Mouse (Mus musculus): Measurements from ENCODE around the gene Tceal5.

Tceal5 gene

DNA sequence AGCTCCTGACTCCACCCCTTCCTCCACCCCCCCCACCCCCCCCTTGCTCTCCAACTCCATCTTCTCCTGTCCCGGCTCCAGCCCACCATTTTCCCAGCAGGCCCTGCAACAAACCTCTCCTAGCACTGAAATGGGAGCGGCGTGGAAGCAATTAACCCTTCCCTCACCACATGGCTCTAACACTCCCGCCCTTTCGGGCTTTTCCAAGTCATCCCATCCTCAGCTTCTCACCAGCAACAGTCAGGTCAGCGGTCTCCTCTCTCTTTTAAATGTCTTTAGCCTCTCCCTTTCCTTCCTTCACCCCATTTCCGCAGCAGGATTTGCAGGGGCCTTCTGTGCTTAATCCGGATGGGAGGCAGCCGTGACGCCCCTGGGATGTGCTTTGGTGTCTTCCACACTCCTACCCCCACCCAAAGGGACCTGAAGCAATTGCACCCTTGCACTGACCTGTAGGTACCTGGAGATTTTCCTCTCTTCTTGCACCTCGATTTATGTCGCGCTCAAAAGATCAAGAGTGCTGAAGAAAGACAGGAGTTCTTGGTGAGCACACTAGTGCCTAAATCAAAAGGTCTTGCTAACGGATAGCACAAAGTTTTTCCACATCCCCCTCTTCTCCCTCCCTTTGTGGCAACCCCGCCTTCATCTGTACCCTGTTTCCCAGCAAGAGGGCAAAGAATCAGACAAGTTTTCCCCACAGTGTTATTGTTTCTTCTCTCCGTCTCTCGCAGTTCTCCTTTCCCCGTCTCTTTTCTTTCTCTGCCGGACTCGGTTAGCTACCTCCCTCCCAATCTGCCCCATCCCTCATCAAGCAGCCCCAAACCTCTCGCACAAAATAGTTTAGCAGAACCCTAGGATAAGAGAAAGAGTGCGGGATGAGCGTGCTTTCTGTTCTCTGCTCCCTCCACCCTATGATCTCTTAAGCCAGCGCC, 32.2 kb downstream of the Tceal5 start:
- DNase-seq, result peak; percentile 88

DNA sequence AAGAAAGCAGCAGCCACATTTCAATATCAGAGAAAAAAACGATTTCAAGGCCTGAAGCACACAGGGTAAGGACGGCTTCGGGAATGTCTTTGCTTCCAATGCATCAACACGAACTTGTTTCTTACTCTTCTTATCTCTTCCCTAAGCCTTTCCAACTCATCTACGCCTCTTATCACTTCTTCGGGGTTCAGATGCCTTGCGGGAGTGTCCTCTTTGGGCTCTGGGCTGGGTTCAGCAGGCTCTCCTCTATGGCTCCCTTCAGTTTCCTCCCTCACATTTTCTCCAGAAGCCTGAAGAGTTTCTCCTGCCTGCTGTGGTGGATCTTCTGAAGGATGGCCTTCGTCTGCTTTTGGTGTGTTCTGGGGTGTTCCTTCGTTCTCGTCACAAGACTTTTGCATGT, 33.1 kb downstream of the Tceal5 start:
- DNase-seq, result no peak

All from retina, postnatal 1 day (tissue).